Mouse (Mus musculus) neural tube, embryonic 14.5 days (tissue): ENCODE data around the gene Gm21983. TPM values are rescaled to one million over a fixed set of nuclear protein-coding genes. Genes with fewer than 3 reads are reported as not detected.

Experiments used
- ATAC-seq: fragments of 200-750 bp; cut with Nextera tagmentation; 2 replicates; pipeline ENCODE4 v1.8.0; 2017; ENCODE audit warnings: low read depth, mild to moderate bottlenecking, moderate TSS enrichment, moderate library complexity
- H3K27ac ChIP-seq: fragments of 300-500 bp; sonication (generic); 2 replicates; pipeline ENCODE4 v1.5.1; 2014; ENCODE audit warnings: low read depth, mild to moderate bottlenecking, control low read depth, low read length, moderate library complexity, mixed read lengths
- H3K27me3 ChIP-seq: fragments of 300-500 bp; sonication (generic); 2 replicates; pipeline ENCODE4 v1.6.1; 2014; ENCODE audit warnings: low read length; ENCODE audit not compliant: control insufficient read depth, insufficient read depth
- H3K36me3 ChIP-seq: fragments of 300-500 bp; sonication (generic); 2 replicates; pipeline ENCODE4 v1.6.1; 2014; ENCODE audit warnings: low read length, mixed read lengths; ENCODE audit not compliant: control insufficient read depth, insufficient read depth
- H3K4me1 ChIP-seq: fragments of 300-500 bp; sonication (generic); 2 replicates; pipeline ENCODE4 v1.6.1; 2014; ENCODE audit warnings: low read length; ENCODE audit not compliant: control insufficient read depth, insufficient read depth
- H3K4me2 ChIP-seq: fragments of 300-500 bp; sonication (generic); 2 replicates; pipeline ENCODE4 v1.6.1; 2014; ENCODE audit warnings: mild to moderate bottlenecking, low read depth, low read length, control low read depth
- H3K4me3 ChIP-seq: fragments of 300-500 bp; sonication (generic); 2 replicates; pipeline ENCODE4 v1.5.1; 2014; ENCODE audit warnings: low read depth, low read length, control low read depth, mixed read lengths
- H3K9ac ChIP-seq: fragments of 300-500 bp; sonication (generic); replicated peaks from 2 replicates; pipeline ENCODE4 v1.6.1; 2014; ENCODE audit warnings: low read depth, mild to moderate bottlenecking, control low read depth, low read length, mixed read lengths
- H3K9me3 ChIP-seq: fragments of 300-500 bp; sonication (generic); 2 replicates; pipeline ENCODE4 v1.6.1; 2016; ENCODE audit warnings: low read length; ENCODE audit not compliant: control insufficient read depth
- WGBS: fragments of 180-500 bp; shearing (Covaris S2); extraction: QIAGEN DNeasy Blood & Tissue Kit; methylation state at CpG from one replicate; pipeline ENCODE4 v1.1.7; 2014; 5-methylcytosine and 5-hydroxymethylcytosine counted together
- polyA plus RNA-seq: library from polyadenylated mRNA; unstranded; fragments of >200 nt; fragmentation: Nextera tagmentation; extraction: Ambion mirVana; gene quantifications from 2 replicates; pipeline ENCODE4 v1.2.1, GENCODE M21; 2014

Gm21983 gene
- polyA plus RNA-seq, 1 experiment from 2014 or later = not detected

- H3K4me2 ChIP-seq = no peak overlapping the region
- 71% methylated on average over 2 of the region's 2 CpGs for WGBS
- H3K27me3 ChIP-seq = no peaks in the 10 kb centered on the region
- no peak overlapping the region for H3K4me3 ChIP-seq
- no peaks in the 10 kb centered on the region for H3K4me1 ChIP-seq
- no peaks in the 10 kb centered on the region for H3K9me3 ChIP-seq
- H3K36me3 ChIP-seq = no peaks in the 10 kb centered on the region
- no peak overlapping the region for H3K27ac ChIP-seq
- ATAC-seq = no peak
- H3K9ac ChIP-seq = no peak overlapping the region
Measured at GRCm38 (mm10) chr7:27131387-27131786, 49.5 kb downstream of the Gm21983 start.

DNA sequence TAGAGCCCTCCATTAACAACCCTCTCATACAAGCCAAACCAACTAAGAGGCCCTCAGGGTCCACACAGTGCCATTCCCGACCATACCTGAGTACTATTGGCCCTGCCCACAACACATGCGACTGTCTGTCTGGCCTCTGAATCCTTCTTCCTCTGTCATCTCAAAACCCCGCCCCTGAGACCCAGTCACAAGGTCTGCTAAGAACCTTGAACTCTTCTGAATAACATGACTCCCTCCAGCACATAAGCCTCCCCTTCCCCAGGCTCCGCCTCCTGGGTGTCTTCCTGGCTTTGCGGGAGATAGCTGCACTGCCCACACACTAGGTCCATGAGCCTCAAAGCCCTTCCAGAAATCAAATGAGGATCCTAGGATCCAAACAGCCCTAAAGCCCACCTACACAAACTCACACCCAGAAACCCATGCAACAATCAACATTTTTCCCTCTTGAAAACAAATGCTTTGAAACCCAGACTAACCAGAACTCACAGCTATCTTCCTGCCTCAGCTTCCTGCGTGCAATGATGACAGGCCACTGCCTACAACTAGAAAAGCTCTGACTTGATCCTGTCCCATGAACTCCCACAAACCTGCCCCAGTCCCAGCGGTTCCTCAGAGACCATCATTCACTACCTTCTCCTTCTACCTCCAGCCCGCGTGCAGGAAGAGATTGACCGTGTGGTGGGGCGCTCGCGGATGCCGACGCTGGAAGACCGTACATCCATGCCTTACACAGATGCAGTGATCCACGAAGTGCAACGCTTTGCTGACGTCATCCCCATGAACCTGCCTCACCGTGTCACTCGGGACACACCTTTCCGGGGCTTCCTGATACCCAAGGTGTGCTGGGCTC lies 50.1 kb downstream of the Gm21983 start:
- Histone ChIP-seq H3K36me3 (no peaks in the 10 kb centered on the region), H3K9me3 (no peaks in the 10 kb centered on the region), H3K4me1 (no peaks in the 10 kb centered on the region), H3K9ac (no peak overlapping the region), H3K27me3 (no peaks in the 10 kb centered on the region), H3K4me2 (no peak overlapping the region), H3K4me3 (no peak overlapping the region), H3K27ac (no peak overlapping the region)
- WGBS = 91% methylated on average over 22 of the region's 22 CpGs
- ATAC-seq = no peak

DNA sequence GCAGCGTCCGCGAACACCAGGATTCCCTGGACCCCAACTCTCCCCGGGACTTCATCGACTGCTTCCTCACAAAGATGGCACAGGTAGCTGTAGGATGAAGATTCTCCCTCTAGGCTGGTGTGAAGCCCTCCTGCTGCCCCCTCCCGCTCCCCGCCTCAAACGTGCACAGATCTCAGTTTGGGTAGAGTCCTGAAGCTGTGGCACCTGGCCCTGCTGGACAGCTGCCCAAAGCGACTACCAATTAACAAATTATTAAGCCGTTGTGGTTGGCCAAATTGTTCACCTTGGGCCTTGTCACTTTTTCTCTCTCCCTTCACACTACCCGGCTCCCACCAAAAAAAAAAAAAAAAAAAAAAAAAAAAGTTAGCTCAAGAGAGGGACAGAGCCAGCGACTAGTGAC lies 51.1 kb downstream of the Gm21983 start:
- Histone ChIP-seq H3K9ac (no peak overlapping the region), H3K4me3 (no peak overlapping the region), H3K4me2 (no peak overlapping the region), H3K9me3 (no peaks in the 10 kb centered on the region), H3K4me1 (no peaks in the 10 kb centered on the region), H3K36me3 (no peaks in the 10 kb centered on the region), H3K27me3 (no peaks in the 10 kb centered on the region), H3K27ac (no peak overlapping the region)
- WGBS = 87% methylated on average over 12 of the region's 12 CpGs
- ATAC-seq = no peak

DNA sequence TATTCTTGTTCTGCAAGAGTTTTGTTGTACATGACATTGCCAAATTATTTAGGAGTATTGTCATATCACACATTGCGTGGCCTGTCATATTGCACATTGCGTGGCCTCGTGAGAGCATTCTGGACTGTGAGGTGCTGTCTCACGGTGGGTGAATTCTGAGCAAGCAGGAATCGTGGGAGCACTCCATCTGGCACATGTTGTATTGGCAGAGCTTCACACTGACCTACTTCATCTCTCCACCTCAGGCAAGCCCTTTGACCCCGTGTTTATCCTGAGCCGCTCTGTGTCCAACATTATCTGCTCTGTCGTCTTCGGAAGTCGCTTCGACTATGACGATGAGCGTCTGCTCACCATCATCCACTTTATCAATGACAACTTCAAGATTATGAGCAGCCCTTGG lies 51.9 kb downstream of the Gm21983 start:
- 94% methylated on average over 13 of the region's 13 CpGs for WGBS
- no peak overlapping the region for H3K9ac ChIP-seq
- H3K4me1 ChIP-seq = no peaks in the 10 kb centered on the region
- no peak overlapping the region for H3K4me3 ChIP-seq
- H3K36me3 ChIP-seq = no peaks in the 10 kb centered on the region
- no peak overlapping the region for H3K27ac ChIP-seq
- ATAC-seq = no peak
- H3K9me3 ChIP-seq = no peaks in the 10 kb centered on the region
- H3K4me2 ChIP-seq = no peak overlapping the region
- H3K27me3 ChIP-seq = no peaks in the 10 kb centered on the region

DNA sequence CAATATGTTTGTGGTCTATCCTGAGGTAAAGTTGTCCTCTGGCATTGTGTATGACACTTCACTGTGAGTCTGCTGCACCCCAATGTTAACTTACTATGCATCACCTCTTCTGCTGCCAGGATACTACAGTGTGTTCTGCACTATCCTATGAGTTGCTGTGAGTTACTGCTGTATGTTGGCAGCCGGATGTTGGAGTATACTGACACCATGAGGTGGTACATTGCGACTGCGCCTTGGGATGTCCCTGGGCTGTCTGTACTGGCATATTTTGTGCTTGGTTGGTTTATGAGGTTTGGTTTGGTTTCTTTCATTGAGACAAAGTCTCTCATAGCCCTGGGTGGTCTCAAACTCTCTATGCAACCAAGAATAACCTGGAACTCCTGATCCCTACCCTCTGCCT lies 52.7 kb downstream of the Gm21983 start:
- H3K9me3 ChIP-seq = no peaks in the 10 kb centered on the region
- H3K9ac ChIP-seq = no peak overlapping the region
- H3K4me2 ChIP-seq = no peak overlapping the region
- WGBS = 52% methylated on average over 3 of the region's 3 CpGs
- H3K4me1 ChIP-seq = no peaks in the 10 kb centered on the region
- no peaks in the 10 kb centered on the region for H3K36me3 ChIP-seq
- no peaks in the 10 kb centered on the region for H3K27me3 ChIP-seq
- no peak overlapping the region for H3K4me3 ChIP-seq
- no peak overlapping the region for H3K27ac ChIP-seq
- ATAC-seq = peak; percentile 34; the same call in 1 of the 2 replicates

DNA sequence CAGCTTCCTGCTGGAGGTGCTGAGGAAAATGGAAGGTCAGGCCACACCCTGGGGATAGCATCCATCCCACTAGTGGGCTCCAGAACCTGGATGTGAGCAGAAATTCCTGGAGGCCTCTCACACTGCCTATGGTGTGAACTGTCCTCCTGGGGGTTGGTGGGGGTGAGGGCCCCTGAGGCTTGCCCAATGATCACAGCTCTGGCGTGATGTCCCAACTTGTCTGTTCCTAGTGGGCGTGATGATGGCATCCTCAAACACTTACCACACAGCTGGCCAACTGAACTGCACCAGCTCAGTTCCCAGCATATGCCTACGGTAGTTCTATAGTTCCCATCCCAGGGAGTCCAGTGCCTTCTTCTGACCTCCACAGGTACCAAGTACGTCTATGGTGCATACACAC lies 55.9 kb downstream of the Gm21983 start:
- Histone ChIP-seq H3K4me3 (no peak overlapping the region), H3K4me2 (no peak overlapping the region), H3K9me3 (no peaks in the 10 kb centered on the region), H3K27ac (no peak overlapping the region), H3K9ac (no peak overlapping the region), H3K36me3 (no peaks in the 10 kb centered on the region), H3K4me1 (no peaks in the 10 kb centered on the region), H3K27me3 (no peaks in the 10 kb centered on the region)
- ATAC-seq = no peak
- 93% methylated on average over 4 of the region's 4 CpGs for WGBS

GRCm38 (mm10) chr7:27124305-27124832 lies 56.5 kb downstream of the Gm21983 start:
- H3K27me3 ChIP-seq = no peaks in the 10 kb centered on the region
- H3K9ac ChIP-seq = no peak overlapping the region
- H3K36me3 ChIP-seq = no peaks in the 10 kb centered on the region
- no peak overlapping the region for H3K4me2 ChIP-seq
- H3K4me3 ChIP-seq = no peak overlapping the region
- ATAC-seq = no peak
- no peaks in the 10 kb centered on the region for H3K9me3 ChIP-seq
- WGBS = 81% methylated on average over 5 of the region's 5 CpGs
- H3K4me1 ChIP-seq = no peaks in the 10 kb centered on the region
- H3K27ac ChIP-seq = no peak overlapping the region

DNA sequence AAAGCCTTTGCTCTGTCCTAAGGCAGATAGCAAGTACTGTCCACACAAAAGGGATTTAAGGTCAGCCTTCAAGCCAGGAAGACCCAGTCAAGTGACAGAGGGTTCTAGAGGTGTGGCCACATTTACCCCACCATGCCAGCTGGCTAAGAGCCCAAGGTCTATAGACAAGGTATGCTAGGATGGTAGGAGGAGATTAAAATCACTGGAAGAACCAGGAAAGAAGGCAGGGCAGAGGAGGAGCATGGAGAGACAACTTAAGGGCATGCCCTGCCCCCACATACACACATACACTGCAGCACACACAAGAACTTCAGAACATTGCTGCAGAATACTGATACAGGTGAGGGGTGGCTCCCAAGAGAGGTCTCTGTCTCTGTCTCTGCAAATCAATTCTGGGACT lies 61.2 kb downstream of the Gm21983 start, which contains the start of gene Cyp2f2:
Cyp2f2 (plus strand) TSS at position 234 of the 400 bp plus-strand sequence.
- Histone ChIP-seq H3K27ac (no peak within 1 kb of the TSS), H3K9ac (no peak within 1 kb of the TSS), H3K4me2 (no peak within 1 kb of the TSS), H3K36me3 (no peaks in the 10 kb centered on the region), H3K4me1 (no peaks in the 10 kb centered on the region), H3K9me3 (no peaks in the 10 kb centered on the region), H3K4me3 (no peak within 1 kb of the TSS), H3K27me3 (no peaks in the 10 kb centered on the region)
- no peak for ATAC-seq
